Mouse (Mus musculus) forebrain, postnatal 0 days (tissue): ENCODE measurements at regions not wholly inside any gene's neighbourhood (a gene's known extent, or its start where the extent isn't known, plus 50 kb on each side); places are given as distances from the start of the nearest gene placed in this dataset.

Experiments used
- ATAC-seq: fragments of 200-750 bp; cut with Nextera tagmentation; 2 replicates; pipeline ENCODE4 v1.8.0; 2017; ENCODE audit warnings: mild to moderate bottlenecking, moderate library complexity
- DNase-seq: peaks from one replicate; pipeline ENCODE4 v3.0.0-alpha.2; 2015
- H3K27ac ChIP-seq: fragments of 300-500 bp; sonication (generic); 2 replicates; pipeline ENCODE4 v1.5.1; 2014; ENCODE audit warnings: low read depth, mild to moderate bottlenecking, antibody characterized with exemption, low read length, moderate library complexity, mixed read lengths
- H3K27me3 ChIP-seq: fragments of 300-500 bp; sonication (generic); 2 replicates; pipeline ENCODE4 v1.6.1; 2014; ENCODE audit warnings: mild to moderate bottlenecking, low read length, mixed read lengths; ENCODE audit not compliant: insufficient read depth
- H3K36me3 ChIP-seq: fragments of 300-500 bp; sonication (generic); 2 replicates; pipeline ENCODE4 v1.6.1; 2014; ENCODE audit warnings: mild to moderate bottlenecking, moderate library complexity; ENCODE audit not compliant: insufficient read depth
- H3K4me1 ChIP-seq: fragments of 300-500 bp; sonication (generic); 2 replicates; pipeline ENCODE4 v1.6.1; 2014; ENCODE audit warnings: antibody characterized with exemption; ENCODE audit not compliant: insufficient read depth
- H3K4me2 ChIP-seq: fragments of 300-500 bp; sonication (generic); 2 replicates; pipeline ENCODE4 v1.6.1; 2014; ENCODE audit warnings: low read depth, mild to moderate bottlenecking, moderate library complexity
- H3K4me3 ChIP-seq: fragments of 300-500 bp; sonication (generic); 2 replicates; pipeline ENCODE4 v1.5.1; 2014; ENCODE audit warnings: low read depth, low read length, mixed read lengths
- H3K9ac ChIP-seq: fragments of 300-500 bp; sonication (generic); 2 replicates; pipeline ENCODE4 v1.6.1; 2014; ENCODE audit warnings: mild to moderate bottlenecking
- H3K9me3 ChIP-seq: fragments of 300-500 bp; sonication (generic); 2 replicates; pipeline ENCODE4 v1.6.1; 2016; ENCODE audit warnings: low read length
- CTCF ChIP-seq: sonication (generic); IDR thresholded peaks from 2 replicates; pipeline ENCODE4 v1.5.1; 2016; ENCODE audit warnings: antibody characterized with exemption, control low read depth, low read depth
- WGBS: fragments of 180-500 bp; shearing (Covaris S2); extraction: QIAGEN DNeasy Blood & Tissue Kit; methylation state at CpG from one replicate; pipeline ENCODE4 v1.1.7; 2014; 5-methylcytosine and 5-hydroxymethylcytosine counted together

DNA sequence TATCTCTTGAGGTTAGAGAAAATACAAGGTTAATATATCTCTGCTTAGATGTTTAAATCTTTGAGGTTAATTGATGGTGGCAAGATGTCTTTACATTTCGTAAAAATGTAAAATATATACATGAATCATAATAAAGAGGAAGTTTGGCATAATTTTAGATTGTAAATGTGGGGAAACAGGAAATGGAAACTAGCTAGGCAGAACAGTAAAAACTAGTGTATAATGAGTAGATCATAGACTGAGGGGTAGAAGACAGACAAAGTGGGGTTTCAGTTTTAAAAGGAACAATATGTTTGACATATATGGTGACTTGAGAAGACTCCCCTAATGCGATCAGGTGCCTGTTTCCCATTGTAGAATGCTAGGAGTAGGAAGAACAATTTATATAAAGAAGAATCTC, 519.3 kb downstream of the Lmo4 start:
- DNase-seq (no peak), ATAC-seq (no peak)
- H3K9me3 ChIP-seq = no peaks in the 10 kb centered on the region
- no peaks in the 10 kb centered on the region for H3K27me3 ChIP-seq
- H3K4me1 ChIP-seq = no peaks in the 10 kb centered on the region
- H3K27ac ChIP-seq = no peak overlapping the region
- 84% methylated on average over 2 of the region's 2 CpGs for WGBS
- H3K4me2 ChIP-seq = no peak overlapping the region
- H3K9ac ChIP-seq = no peak overlapping the region
- TF ChIP-seq CTCF = no peak
- H3K4me3 ChIP-seq = no peak overlapping the region
- no peaks in the 10 kb centered on the region for H3K36me3 ChIP-seq

DNA sequence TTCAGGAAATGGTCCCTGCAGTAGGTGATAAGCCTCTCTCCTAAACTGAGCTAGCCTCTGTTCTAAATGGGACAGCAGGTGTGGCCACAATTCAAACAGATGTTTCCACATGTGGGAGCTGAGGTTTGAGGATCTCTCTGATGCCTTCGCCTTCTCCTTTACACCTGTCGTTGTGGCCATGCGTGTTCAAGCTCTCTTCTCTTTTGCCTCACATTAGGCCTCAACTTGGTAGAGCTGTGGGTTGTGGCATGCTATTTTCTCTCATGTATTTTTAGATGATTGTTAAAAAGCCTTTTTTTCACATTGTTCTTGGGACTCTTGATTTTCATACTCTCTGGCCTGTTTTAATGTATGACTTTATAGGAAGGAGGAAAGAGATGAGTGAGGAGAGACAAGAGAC, 526.8 kb downstream of the Lmo4 start:
- WGBS = 95% methylated on average over 3 of the region's 3 CpGs
- TF ChIP-seq CTCF = no peak
- H3K36me3 ChIP-seq = no peaks in the 10 kb centered on the region
- H3K27ac ChIP-seq = no peak overlapping the region
- no peaks in the 10 kb centered on the region for H3K27me3 ChIP-seq
- H3K9me3 ChIP-seq = no peaks in the 10 kb centered on the region
- H3K9ac ChIP-seq = no peak overlapping the region
- H3K4me2 ChIP-seq = no peak overlapping the region
- ATAC-seq (no peak), DNase-seq (no peak)
- no peaks in the 10 kb centered on the region for H3K4me1 ChIP-seq
- no peak overlapping the region for H3K4me3 ChIP-seq

DNA sequence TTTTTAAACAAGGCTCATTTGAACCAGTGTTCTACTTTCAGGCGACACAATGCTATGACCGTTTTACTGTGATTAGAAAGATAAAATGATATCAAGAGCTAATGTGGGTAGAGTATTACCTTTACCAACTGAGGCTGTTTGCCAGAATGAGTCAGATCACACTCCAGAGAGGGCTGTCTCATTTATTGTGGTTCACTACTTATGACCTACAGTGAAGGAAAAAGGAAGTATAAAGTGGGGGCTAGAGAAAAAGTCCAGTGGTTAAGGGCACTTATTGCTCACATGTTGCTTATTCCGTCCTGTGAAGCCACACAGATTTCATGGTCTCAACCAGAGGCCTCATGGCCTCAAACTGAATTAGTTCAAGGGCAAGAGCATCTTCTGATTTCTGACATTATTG, 530.2 kb downstream of the Lmo4 start:
- Histone ChIP-seq H3K4me1 (no peaks in the 10 kb centered on the region), H3K9me3 (no peaks in the 10 kb centered on the region), H3K27me3 (no peaks in the 10 kb centered on the region), H3K27ac (no peak overlapping the region), H3K36me3 (no peaks in the 10 kb centered on the region), H3K4me3 (no peak overlapping the region), H3K9ac (no peak overlapping the region), H3K4me2 (no peak overlapping the region)
- 93% methylated on average over 3 of the region's 3 CpGs for WGBS
- ATAC-seq (no peak), DNase-seq (no peak)
- no peak for TF ChIP-seq CTCF

GRCm38 (mm10) chr3:143674446-143674845, 530.6 kb downstream of the Lmo4 start:
- Histone ChIP-seq H3K27me3 (no peaks in the 10 kb centered on the region), H3K4me2 (no peak overlapping the region), H3K27ac (no peak overlapping the region), H3K4me3 (no peak overlapping the region), H3K4me1 (no peaks in the 10 kb centered on the region), H3K36me3 (no peaks in the 10 kb centered on the region), H3K9ac (no peak overlapping the region), H3K9me3 (no peaks in the 10 kb centered on the region)
- no peak for DNase-seq
- TF ChIP-seq CTCF = no peak
- 89% methylated on average over 7 of the region's 7 CpGs for WGBS
- no peak for ATAC-seq

GRCm38 (mm10) chr3:143662041-143662685, 542.9 kb downstream of the Lmo4 start:
- WGBS = 87% methylated on average over 5 of the region's 5 CpGs
- DNase-seq (no peak), ATAC-seq (no peak)
- Histone ChIP-seq H3K4me2 (no peak overlapping the region), H3K9ac (no peak overlapping the region), H3K4me3 (no peak overlapping the region), H3K27ac (no peak overlapping the region), H3K9me3 (no peaks in the 10 kb centered on the region), H3K27me3 (no peaks in the 10 kb centered on the region), H3K4me1 (no peaks in the 10 kb centered on the region), H3K36me3 (no peaks in the 10 kb centered on the region)
- no peak for TF ChIP-seq CTCF

DNA sequence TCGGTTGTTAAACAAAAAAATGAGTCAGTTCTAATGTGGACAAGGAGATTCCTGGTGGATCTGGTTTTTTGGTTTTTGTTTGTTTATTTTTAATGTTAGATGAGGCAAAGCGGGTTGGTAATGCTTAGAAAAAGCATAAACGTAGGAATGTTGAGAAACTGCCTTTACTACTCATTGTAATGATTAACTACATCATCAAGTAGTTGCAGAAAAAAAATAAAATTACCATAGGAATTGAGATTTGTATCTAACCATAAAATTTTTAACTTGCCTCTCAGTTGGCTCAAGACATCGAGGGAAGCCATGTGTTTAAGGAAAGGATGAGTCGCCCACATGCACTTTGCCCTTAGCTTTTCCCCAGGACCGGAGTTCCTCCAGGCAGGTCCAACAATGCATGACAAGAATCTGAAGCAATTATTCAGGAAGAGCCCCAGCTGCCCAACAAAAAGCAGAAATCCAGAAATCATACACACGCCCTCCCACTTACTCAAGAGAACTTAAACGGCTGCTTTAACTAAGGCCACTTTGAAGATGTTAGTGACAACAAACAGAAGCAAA, 545.5 kb downstream of the Lmo4 start:
- Histone ChIP-seq H3K27me3 (no peaks in the 10 kb centered on the region), H3K4me1 (no peaks in the 10 kb centered on the region), H3K36me3 (no peaks in the 10 kb centered on the region), H3K4me2 (no peak overlapping the region), H3K4me3 (no peak overlapping the region), H3K9ac (no peak overlapping the region), H3K27ac (no peak overlapping the region), H3K9me3 (no peaks in the 10 kb centered on the region)
- 90% methylated on average over 8 of the region's 8 CpGs for WGBS
- DNase-seq (no peak), ATAC-seq (no peak)
- TF ChIP-seq CTCF = no peak

GRCm38 (mm10) chr3:143647237-143647636, 557.8 kb downstream of the Lmo4 start:
- Histone ChIP-seq H3K27me3 (no peaks in the 10 kb centered on the region), H3K4me3 (no peak overlapping the region), H3K9me3 (no peaks in the 10 kb centered on the region), H3K36me3 (no peaks in the 10 kb centered on the region), H3K27ac (no peak overlapping the region), H3K4me1 (no peaks in the 10 kb centered on the region), H3K4me2 (no peak overlapping the region), H3K9ac (no peak overlapping the region)
- TF ChIP-seq CTCF = no peak
- ATAC-seq (no peak), DNase-seq (no peak)
- 86% methylated on average over 2 of the region's 2 CpGs for WGBS
